Mouse (Mus musculus) heart, adult 2 months (tissue): ENCODE results near the gene Pheta1. TPM values are rescaled to one million over a fixed set of nuclear protein-coding genes. Genes with fewer than 3 reads are reported as not detected.

Experiments
- DNase-seq, 2 experiments: peaks; one replicate each; pipeline ENCODE4 v3.0.0; 2021
- H3K27ac ChIP-seq: fragments of 200-600 bp; 2 replicates; pipeline ENCODE4 v1.8.1; 2022
- H3K27me3 ChIP-seq: fragments of 200-500 bp; 2 replicates; pipeline ENCODE4 v1.6.1; 2012; ENCODE audit warnings: mild to moderate bottlenecking, low read length, inconsistent platforms, mixed read lengths; ENCODE audit not compliant: control insufficient read depth, insufficient read depth
- H3K36me3 ChIP-seq: fragments of 200-500 bp; 2 replicates; pipeline ENCODE4 v1.6.1; 2012; ENCODE audit warnings: low read length, inconsistent platforms; ENCODE audit not compliant: control insufficient read depth, insufficient read depth
- H3K4me1 ChIP-seq: fragments of 200-500 bp; 2 replicates; pipeline ENCODE4 v1.6.1; 2011; ENCODE audit warnings: low read length; ENCODE audit not compliant: control insufficient read depth, insufficient read depth
- H3K4me3 ChIP-seq: fragments of 200-600 bp; 2 replicates; pipeline ENCODE4 v1.8.1; 2022
- H3K79me2 ChIP-seq: fragments of 200-500 bp; replicated peaks from 2 replicates; pipeline ENCODE4 v1.6.1; 2012; ENCODE audit warnings: mild to moderate bottlenecking, inconsistent platforms, low read length, moderate library complexity, mixed read lengths; ENCODE audit not compliant: control insufficient read depth, insufficient read depth
- H3K9ac ChIP-seq: fragments of 200-500 bp; 2 replicates; pipeline ENCODE4 v1.6.1; 2012; ENCODE audit warnings: low read depth, mild to moderate bottlenecking, control low read depth, inconsistent platforms, low read length, mixed read lengths
- CTCF ChIP-seq: fragments of 200-600 bp; IDR thresholded peaks from 2 replicates; pipeline ENCODE4 v1.8.1; 2022; ENCODE audit warnings: antibody characterized with exemption, mild to moderate bottlenecking, moderate library complexity
- EP300 ChIP-seq: fragments of 200-500 bp; IDR thresholded peaks from 2 replicates; pipeline ENCODE4 v1.6.1; 2011; ENCODE audit warnings: low read depth, low read length, control low read depth; ENCODE audit not compliant: insufficient read depth
- POLR2A ChIP-seq: fragments of 200-500 bp; IDR thresholded peaks from 2 replicates; pipeline ENCODE4 v1.6.1; 2011; ENCODE audit warnings: mild to moderate bottlenecking, low read depth, low read length, control low read depth; ENCODE audit not compliant: insufficient read depth
- WGBS: fragments of 180-500 bp; shearing (Covaris S2); methylation state at CpG from one replicate; pipeline ENCODE4 v1.1.7; 2018; 5-methylcytosine and 5-hydroxymethylcytosine counted together
- intact Hi-C: fragments of 180-260 bp; cut with DNase I; formaldehyde crosslinking; loops from one replicate; pipeline ENCODE4 v1.15.1; 2025
- polyA plus RNA-seq: library from polyadenylated mRNA; depleted of rRNA; stranded (reverse); fragments of >200 nt; gene quantifications from 2 replicates; pipeline ENCODE4 v1.2.3, GENCODE M21; 2012
- total RNA-seq, 2 experiments: library from RNA; stranded (reverse); gene quantifications; 2 replicates each; pipeline ENCODE4 v1.2.3; 2021

Pheta1 gene
- total and polyA plus RNA-seq, 3 experiments: 9.3 to 12.5 (median 9.3) TPM

GRCm38 (mm10) chr5:121818401-121818800, 30.4 kb upstream of the Pheta1 start:
- no peak for TF ChIP-seq EP300
- no peak for TF ChIP-seq POLR2A
- TF ChIP-seq CTCF: no peak
- intact Hi-C loops: no loop called here
- Histone ChIP-seq H3K9ac (no peak overlapping the region), H3K4me3 (no peak overlapping the region), H3K4me1 (peaks cover 20% of the 10 kb centered on the region), H3K36me3 (peaks cover 6% of the 10 kb centered on the region), H3K79me2 (no peaks in the 10 kb centered on the region), H3K27ac (no peak overlapping the region), H3K27me3 (no peaks in the 10 kb centered on the region)
- 91% methylated on average over 7 of the region's 7 CpGs for WGBS
- DNase-seq: peak in 1 of 2 experiments; percentile 21

GRCm38 (mm10) chr5:121818862-121819261, 29.9 kb upstream of the Pheta1 start:
- H3K4me1 ChIP-seq: peaks cover 25% of the 10 kb centered on the region
- intact Hi-C loops: no loop called here
- no peak for TF ChIP-seq POLR2A
- TF ChIP-seq EP300: no peak
- no peak for TF ChIP-seq CTCF

GRCm38 (mm10) chr5:121819559-121819958, 29.2 kb upstream of the Pheta1 start:
- WGBS: 71% methylated on average over 5 of the region's 5 CpGs
- TF ChIP-seq POLR2A (no peak), CTCF (no peak), EP300 (no peak)
- no peak overlapping the region for H3K9ac ChIP-seq
- no peak for DNase-seq
- H3K79me2 ChIP-seq: no peaks in the 10 kb centered on the region
- peaks cover 9% of the 10 kb centered on the region for H3K36me3 ChIP-seq
- no peaks in the 10 kb centered on the region for H3K27me3 ChIP-seq
- no peak overlapping the region for H3K4me3 ChIP-seq
- intact Hi-C loops: no loop called here
- H3K27ac ChIP-seq: no peak overlapping the region
- peaks cover 29% of the 10 kb centered on the region for H3K4me1 ChIP-seq

More at GRCm38 (mm10) chr5:121818862-121819261, 29.9 kb upstream of the Pheta1 start:
- Histone ChIP-seq H3K79me2 (no peaks in the 10 kb centered on the region), H3K4me3 (no peak overlapping the region), H3K9ac (no peak overlapping the region), H3K27ac (no peak overlapping the region), H3K36me3 (peaks cover 9% of the 10 kb centered on the region), H3K27me3 (no peaks in the 10 kb centered on the region)
- 93% methylated on average over 4 of the region's 4 CpGs for WGBS
- no peak for DNase-seq

GRCm38 (mm10) chr5:121820161-121820560, 28.6 kb upstream of the Pheta1 start:
- intact Hi-C loops: no loop called here
- Histone ChIP-seq H3K4me1 (peaks cover 31% of the 10 kb centered on the region), H3K9ac (no peak overlapping the region), H3K79me2 (no peaks in the 10 kb centered on the region), H3K27ac (peak overlapping the region; percentile 6; the same call in 1 of the 2 replicates), H3K27me3 (no peaks in the 10 kb centered on the region), H3K4me3 (no peak overlapping the region), H3K36me3 (peaks cover 14% of the 10 kb centered on the region)
- peak in 1 of 2 experiments; percentile 21 for DNase-seq
- WGBS: 56% methylated on average over 2 of the region's 2 CpGs
- TF ChIP-seq EP300 (no peak), CTCF (no peak)

- Histone ChIP-seq H3K36me3 (peaks cover 19% of the 10 kb centered on the region), H3K9ac (no peak overlapping the region), H3K4me3 (no peak overlapping the region), H3K4me1 (peaks cover 35% of the 10 kb centered on the region), H3K27me3 (no peaks in the 10 kb centered on the region), H3K27ac (peak overlapping the region; percentile 6; the same call in 1 of the 2 replicates), H3K79me2 (no peaks in the 10 kb centered on the region)
- WGBS: 17% methylated on average over 3 of the region's 3 CpGs
- intact Hi-C loops: no loop called here
- DNase-seq: no peak
- TF ChIP-seq POLR2A: no peak
- TF ChIP-seq CTCF: no peak
- TF ChIP-seq EP300: no peak
Observed at GRCm38 (mm10) chr5:121820657-121821056, 28.1 kb upstream of the Pheta1 start.

GRCm38 (mm10) chr5:121821116-121821515, 27.7 kb upstream of the Pheta1 start:
- intact Hi-C loops: no loop called here
- DNase-seq: no peak
- no peak overlapping the region for H3K4me3 ChIP-seq
- no peak for TF ChIP-seq POLR2A
- TF ChIP-seq CTCF: no peak
- no peak for TF ChIP-seq EP300
- no peak overlapping the region; the same call in 1 of the 2 replicates for H3K27ac ChIP-seq
- peaks cover 22% of the 10 kb centered on the region for H3K36me3 ChIP-seq
- H3K9ac ChIP-seq: no peak overlapping the region
- no peaks in the 10 kb centered on the region for H3K27me3 ChIP-seq
- peaks cover 35% of the 10 kb centered on the region for H3K4me1 ChIP-seq
- 69% methylated on average over 5 of the region's 5 CpGs for WGBS
- H3K79me2 ChIP-seq: no peaks in the 10 kb centered on the region
